Mouse (Mus musculus): Measurements from ENCODE around the gene Yipf7. TPM values are rescaled to one million over a fixed set of nuclear protein-coding genes. Genes with fewer than 3 reads are reported as not detected.

Yipf7 gene
- not detected in 2 replicates for polyA plus RNA-seq (2015; fragmentation: Nextera tagmentation; extraction: Ambion mirVana)

GRCm38 (mm10) chr5:69542489-69542888 is at the start of gene Yipf7:
TSS of gene Yipf7 (minus strand) at chr5:69542648.

GRCm38 (mm10) chr5:69591640-69592461 is 49.4 kb upstream of the Yipf7 start, which contains the start of gene Gnpda2:
TSS of gene Gnpda2 (minus strand) at chr5:69592340.

GRCm38 (mm10) chr5:69556628-69557403 is 14.4 kb upstream of the Yipf7 start, which contains the start of gene Guf1:
TSS of gene Guf1 (plus strand) at chr5:69556923.

Other genes with a start within 250 kb of the Yipf7 start
- 40.4 and 41.3 TPM in 2 replicates for gene Kctd8, start 201.0 kb downstream of the Yipf7 start, polyA plus RNA-seq (2015; fragmentation: Nextera tagmentation; extraction: Ambion mirVana)
- 47.7 and 50.6 TPM in 2 replicates for gene Guf1, start 14.3 kb upstream of the Yipf7 start, polyA plus RNA-seq (2015; fragmentation: Nextera tagmentation; extraction: Ambion mirVana)
- gene Gnpda2, start 49.7 kb upstream of the Yipf7 start, polyA plus RNA-seq (2015; fragmentation: Nextera tagmentation; extraction: Ambion mirVana), result 45.8 and 49.9 TPM in 2 replicates